Mouse (Mus musculus): ENCODE measurements around the gene Ppp2r5c.

The Ppp2r5c gene

GRCm38 (mm10) chr12:110610713-110611112 is 163.8 kb downstream of the Ppp2r5c start:
- DNase-seq (ENCODE audit: low read depth), result no peak

DNA sequence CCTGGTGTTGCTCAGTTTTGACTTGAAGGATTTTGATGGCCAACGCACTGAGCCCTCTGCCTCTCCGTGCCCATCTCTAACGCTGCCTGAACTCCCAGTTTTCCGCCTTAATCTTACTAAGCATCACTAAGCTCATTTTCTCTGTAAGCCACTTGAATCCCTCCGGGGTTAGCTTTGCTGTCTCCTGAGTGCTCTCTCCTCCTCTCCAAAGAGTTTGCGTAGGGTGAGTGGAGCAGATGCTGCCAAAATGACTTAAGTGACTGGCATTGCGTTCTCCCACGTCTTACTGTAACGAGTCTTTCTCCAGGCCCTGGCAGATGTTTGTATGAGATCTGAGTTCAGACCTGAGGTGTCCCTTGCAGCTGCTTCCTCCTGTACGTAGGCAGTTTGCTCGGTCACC is 183.1 kb downstream of the Ppp2r5c start:
- DNase-seq (ENCODE audit: low read depth), result no peak

All from c-Kit-positive CD71-negative TER-119-negative erythroid progenitor cells, embryonic 14.5 days (primary cell).